Mouse (Mus musculus) forebrain, embryonic 11.5 days (tissue): ENCODE results near the gene Arpc5. TPM values are rescaled to one million over a fixed set of nuclear protein-coding genes. Genes with fewer than 3 reads are reported as not detected.

Experiments
- ATAC-seq: fragments of 200-750 bp; cut with Nextera tagmentation; replicated peaks from 2 replicates; pipeline ENCODE4 v1.8.0; 2017; ENCODE audit warnings: moderate TSS enrichment; ENCODE audit not compliant: low FRiP score
- DNase-seq: peaks from one replicate; pipeline ENCODE4 v3.0.0-alpha.2; 2017; ENCODE audit warnings: low spot score
- H3K27ac ChIP-seq: fragments of 300-500 bp; sonication (generic); 2 replicates; pipeline ENCODE4 v1.5.1; 2014; ENCODE audit warnings: low read depth, low read length
- H3K27me3 ChIP-seq: fragments of 300-500 bp; sonication (generic); 2 replicates; pipeline ENCODE4 v1.6.1; 2014; ENCODE audit warnings: mild to moderate bottlenecking, low read length, mixed read lengths; ENCODE audit not compliant: control insufficient read depth, insufficient read depth
- H3K36me3 ChIP-seq: fragments of 300-500 bp; sonication (generic); 2 replicates; pipeline ENCODE4 v1.6.1; 2014; ENCODE audit warnings: mild to moderate bottlenecking, low read length, moderate library complexity, mixed read lengths; ENCODE audit not compliant: control insufficient read depth, insufficient read depth
- H3K4me1 ChIP-seq: fragments of 300-500 bp; sonication (generic); replicated peaks from 2 replicates; pipeline ENCODE4 v1.6.1; 2014; ENCODE audit warnings: low read length, mixed read lengths; ENCODE audit not compliant: control insufficient read depth, insufficient read depth
- H3K4me2 ChIP-seq: fragments of 300-500 bp; sonication (generic); 2 replicates; pipeline ENCODE4 v1.6.1; 2014; ENCODE audit warnings: low read depth, mild to moderate bottlenecking, low read length, moderate library complexity, mixed read lengths; ENCODE audit not compliant: severe bottlenecking
- H3K4me3 ChIP-seq: fragments of 300-500 bp; sonication (generic); 2 replicates; pipeline ENCODE4 v1.5.1; 2014; ENCODE audit warnings: low read depth, low read length
- H3K9ac ChIP-seq: fragments of 300-500 bp; sonication (generic); 2 replicates; pipeline ENCODE4 v1.6.1; 2014; ENCODE audit warnings: low read length
- H3K9me3 ChIP-seq: fragments of 300-500 bp; sonication (generic); 2 replicates; pipeline ENCODE4 v1.6.1; 2016; ENCODE audit warnings: low read length, mixed read lengths; ENCODE audit not compliant: control insufficient read depth
- WGBS: fragments of 180-500 bp; shearing (Covaris S2); extraction: QIAGEN DNeasy Blood & Tissue Kit; methylation state at CpG from one replicate; pipeline ENCODE4 v1.1.7; 2014; 5-methylcytosine and 5-hydroxymethylcytosine counted together
- polyA plus RNA-seq: library from polyadenylated mRNA; unstranded; fragments of >200 nt; fragmentation: Nextera tagmentation; extraction: Ambion mirVana; gene quantifications from 2 replicates; pipeline ENCODE4 v1.2.1, GENCODE M21; 2014

The Arpc5 gene
- polyA plus RNA-seq = 252 and 259 TPM in 2 replicates

- peak; percentile 98 for ATAC-seq
- WGBS = under 1% methylated on average over 67 of the region's 86 CpGs
- no peaks in the 10 kb centered on the region; the same call in 1 of the 2 replicates for H3K36me3 ChIP-seq
- H3K4me1 ChIP-seq = peaks cover 5% of the 10 kb centered on the region; the same call in 1 of the 2 replicates
- peak within 1 kb of the TSS; percentile 95 for H3K4me3 ChIP-seq
- H3K9me3 ChIP-seq = no peaks in the 10 kb centered on the region
- H3K27ac ChIP-seq = peak within 1 kb of the TSS; percentile 71
- H3K9ac ChIP-seq = peak within 1 kb of the TSS; percentile 92
- peak; percentile 99 for DNase-seq
- peak within 1 kb of the TSS; percentile 90 for H3K4me2 ChIP-seq
- peaks cover 3% of the 10 kb centered on the region; the same call in 1 of the 2 replicates for H3K27me3 ChIP-seq
Observed at GRCm38 (mm10) chr1:152766032-152766772, at the start of gene Arpc5, which contains the start of gene Rgl1. Arpc5 (plus strand) TSS chr1:152766542. Rgl1 (minus strand) TSS chr1:152766351.

DNA sequence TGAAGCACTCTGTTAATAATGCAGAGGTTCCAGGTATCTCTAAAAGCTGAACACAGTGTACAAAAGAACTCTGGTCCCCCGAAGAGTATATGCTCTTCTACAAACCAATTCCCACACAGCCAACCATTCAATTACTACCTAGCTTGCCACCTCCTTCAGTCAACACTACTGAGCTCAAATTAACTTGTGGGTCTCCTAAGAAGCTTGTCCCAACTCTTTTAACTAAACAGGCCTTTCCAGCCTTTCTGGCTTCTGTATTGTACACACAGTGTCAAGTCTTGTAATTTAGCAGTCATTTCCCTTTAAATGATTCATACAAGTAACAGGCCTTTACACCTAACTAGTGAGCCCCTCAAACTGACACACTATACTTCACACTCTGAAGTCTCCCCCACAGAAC lies 49.0 kb upstream of the Arpc5 start:
- Histone ChIP-seq H3K36me3 (no peaks in the 10 kb centered on the region), H3K4me3 (no peak overlapping the region), H3K27ac (no peak overlapping the region), H3K4me2 (no peak overlapping the region), H3K9me3 (no peaks in the 10 kb centered on the region), H3K27me3 (no peaks in the 10 kb centered on the region), H3K9ac (no peak overlapping the region), H3K4me1 (no peaks in the 10 kb centered on the region)
- ATAC-seq (no peak), DNase-seq (no peak)
- 77% methylated on average over 1 of the region's 1 CpGs for WGBS

- 61% methylated on average over 6 of the region's 6 CpGs for WGBS
- DNase-seq (no peak), ATAC-seq (no peak)
Observed at GRCm38 (mm10) chr1:152718200-152718599, 48.1 kb upstream of the Arpc5 start.

DNA sequence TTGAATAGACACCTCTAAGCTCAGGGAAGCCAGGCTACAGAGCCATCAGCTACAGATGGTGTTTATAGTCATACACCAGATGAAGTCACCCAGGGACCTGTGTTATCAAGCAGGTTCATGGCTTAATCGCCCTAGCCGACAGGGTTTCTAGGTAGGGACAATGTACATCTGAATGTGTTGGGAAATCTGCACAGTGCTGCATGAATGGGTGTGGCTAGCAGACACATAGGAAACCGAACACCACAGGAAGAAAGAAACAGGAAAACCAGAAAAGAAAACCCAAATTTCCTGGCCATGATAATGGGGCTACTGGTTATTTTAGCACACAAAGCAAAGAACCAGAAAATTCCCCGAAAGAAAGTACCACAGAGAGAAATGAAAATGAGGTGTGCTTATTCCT lies 45.4 kb upstream of the Arpc5 start:
- H3K27ac ChIP-seq = no peak overlapping the region

More at GRCm38 (mm10) chr1:152718200-152718599, 48.1 kb upstream of the Arpc5 start:
- Histone ChIP-seq H3K36me3 (no peaks in the 10 kb centered on the region), H3K4me2 (no peak overlapping the region), H3K4me1 (no peaks in the 10 kb centered on the region), H3K27me3 (no peaks in the 10 kb centered on the region), H3K9me3 (no peaks in the 10 kb centered on the region), H3K9ac (no peak overlapping the region), H3K4me3 (no peak overlapping the region), H3K27ac (no peak overlapping the region)

GRCm38 (mm10) chr1:152721535-152722198 lies 44.7 kb upstream of the Arpc5 start:
- DNase-seq (no peak), ATAC-seq (no peak)
- WGBS = 89% methylated on average over 11 of the region's 11 CpGs

More for the DNA sequence above, 45.4 kb upstream of the Arpc5 start:
- H3K9ac ChIP-seq = no peak overlapping the region
- H3K36me3 ChIP-seq = no peaks in the 10 kb centered on the region
- no peaks in the 10 kb centered on the region for H3K9me3 ChIP-seq
- 92% methylated on average over 4 of the region's 4 CpGs for WGBS
- no peak for DNase-seq
- no peak overlapping the region for H3K4me2 ChIP-seq
- H3K4me3 ChIP-seq = no peak overlapping the region
- no peaks in the 10 kb centered on the region for H3K4me1 ChIP-seq
- ATAC-seq = no peak
- no peaks in the 10 kb centered on the region for H3K27me3 ChIP-seq

DNA sequence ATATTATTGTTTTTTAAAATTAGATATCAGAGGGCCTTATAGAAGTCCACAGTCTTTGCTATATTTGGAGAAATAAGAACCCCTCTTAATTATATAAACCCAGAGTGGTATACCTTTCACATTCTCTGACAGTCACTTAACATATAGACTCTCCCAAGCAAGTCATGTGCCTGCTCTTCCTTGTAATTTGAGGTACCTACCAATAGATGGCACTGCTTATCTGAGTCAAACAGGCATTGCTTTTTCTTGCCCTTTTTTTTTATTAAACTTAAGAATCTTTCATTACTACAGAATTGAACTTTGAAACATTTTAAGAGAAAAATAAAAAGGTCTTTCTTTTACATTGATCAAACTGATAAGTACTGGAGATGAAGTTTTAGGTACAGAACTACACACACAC lies 42.1 kb upstream of the Arpc5 start:
- ATAC-seq (no peak), DNase-seq (no peak)
- no peaks in the 10 kb centered on the region for H3K4me1 ChIP-seq
- H3K9me3 ChIP-seq = no peaks in the 10 kb centered on the region
- no peak overlapping the region for H3K27ac ChIP-seq
- H3K27me3 ChIP-seq = no peaks in the 10 kb centered on the region
- H3K9ac ChIP-seq = no peak overlapping the region
- H3K4me3 ChIP-seq = no peak overlapping the region
- no peaks in the 10 kb centered on the region for H3K36me3 ChIP-seq
- no peak overlapping the region for H3K4me2 ChIP-seq

More at GRCm38 (mm10) chr1:152721535-152722198, 44.7 kb upstream of the Arpc5 start:
- Histone ChIP-seq H3K9ac (no peak overlapping the region), H3K4me1 (no peaks in the 10 kb centered on the region), H3K4me2 (no peak overlapping the region), H3K27me3 (no peaks in the 10 kb centered on the region), H3K36me3 (no peaks in the 10 kb centered on the region), H3K9me3 (no peaks in the 10 kb centered on the region), H3K27ac (no peak overlapping the region), H3K4me3 (no peak overlapping the region)

GRCm38 (mm10) chr1:152726095-152726494 lies 40.2 kb upstream of the Arpc5 start:
- Histone ChIP-seq H3K9ac (no peak overlapping the region), H3K36me3 (no peaks in the 10 kb centered on the region), H3K4me1 (no peaks in the 10 kb centered on the region), H3K9me3 (no peaks in the 10 kb centered on the region), H3K4me2 (no peak overlapping the region), H3K27me3 (no peaks in the 10 kb centered on the region), H3K4me3 (no peak overlapping the region), H3K27ac (no peak overlapping the region)
- ATAC-seq (no peak), DNase-seq (no peak)
- 87% methylated on average over 3 of the region's 3 CpGs for WGBS

DNA sequence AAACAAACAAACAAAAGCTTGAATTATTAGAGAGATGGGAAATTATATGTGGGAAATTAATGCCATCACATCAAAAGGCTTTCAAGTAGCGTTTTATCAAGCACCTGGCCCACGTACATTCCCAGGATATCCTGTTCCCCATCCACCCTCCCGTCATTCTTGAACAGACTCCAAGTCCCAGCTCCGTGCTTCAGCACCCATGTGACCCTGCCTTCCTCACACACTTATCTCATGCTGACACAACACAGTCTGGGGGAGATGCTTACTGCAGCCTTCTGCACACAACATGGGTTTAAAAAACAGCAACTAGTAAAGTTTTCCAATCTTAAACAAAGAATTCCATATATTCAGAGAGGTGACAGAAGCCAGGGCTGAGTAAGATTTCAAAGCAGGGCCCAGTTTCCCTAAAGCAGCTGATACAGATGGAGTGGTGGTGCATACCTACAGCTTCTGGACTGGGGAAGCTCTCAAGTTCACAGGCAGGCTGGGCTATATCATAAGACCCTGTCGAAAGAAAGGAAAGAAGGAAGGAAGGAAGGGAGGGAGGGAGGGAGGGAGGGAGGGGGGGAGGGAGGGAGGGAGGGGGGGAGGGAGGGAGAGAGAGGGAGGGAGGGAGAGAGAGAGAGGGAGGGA lies 38.6 kb upstream of the Arpc5 start:
- no peaks in the 10 kb centered on the region for H3K27me3 ChIP-seq
- no peaks in the 10 kb centered on the region for H3K9me3 ChIP-seq
- no peak overlapping the region for H3K27ac ChIP-seq
- DNase-seq (no peak), ATAC-seq (no peak)
- H3K36me3 ChIP-seq = no peaks in the 10 kb centered on the region
- no peak overlapping the region for H3K4me2 ChIP-seq
- 92% methylated on average over 4 of the region's 5 CpGs for WGBS
- no peaks in the 10 kb centered on the region for H3K4me1 ChIP-seq
- no peak overlapping the region for H3K9ac ChIP-seq
- no peak overlapping the region for H3K4me3 ChIP-seq
